Mouse (Mus musculus) left cerebral cortex, adult 11 months (tissue): ENCODE data around the gene Hacd4.
"Not testable (repeated sequence)": the region's sequence is repeated elsewhere in the genome, so short reads cannot be mapped to it uniquely, and the experiment has no call there.

Source experiments
- DNase-seq: peaks from one replicate; pipeline ENCODE4 v3.0.0; 2022; ENCODE audit warnings: low spot score

Gene Hacd4

DNA sequence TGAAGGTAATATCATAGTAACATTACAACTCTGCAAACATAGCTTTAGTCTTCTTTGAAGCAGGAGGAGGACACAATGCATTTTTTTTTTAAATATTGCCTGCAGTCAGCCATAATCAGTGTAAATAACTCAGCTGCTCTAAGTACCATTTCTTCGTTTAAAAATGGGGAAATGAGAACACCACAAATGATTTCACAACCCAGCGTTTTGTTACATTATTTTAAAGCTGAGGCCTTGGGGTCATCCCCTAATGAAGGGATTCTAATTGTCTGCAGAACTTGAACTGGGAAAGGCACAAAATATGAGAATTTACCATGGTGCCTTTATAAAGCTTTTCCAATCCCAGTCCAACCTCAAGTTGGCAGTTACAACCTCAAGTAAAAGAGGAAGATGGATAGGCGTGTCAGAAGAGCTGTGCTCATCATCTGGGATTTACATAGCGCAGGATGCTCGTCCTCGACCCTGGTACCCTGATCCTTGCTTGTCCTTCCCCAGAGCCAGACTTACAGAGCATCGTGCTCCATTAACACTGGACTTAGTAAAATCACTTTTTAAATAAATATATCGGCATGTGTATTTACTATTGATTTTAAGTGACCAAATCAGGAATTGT, 6.2 kb downstream of the Hacd4 start:
- no peak for DNase-seq

DNA sequence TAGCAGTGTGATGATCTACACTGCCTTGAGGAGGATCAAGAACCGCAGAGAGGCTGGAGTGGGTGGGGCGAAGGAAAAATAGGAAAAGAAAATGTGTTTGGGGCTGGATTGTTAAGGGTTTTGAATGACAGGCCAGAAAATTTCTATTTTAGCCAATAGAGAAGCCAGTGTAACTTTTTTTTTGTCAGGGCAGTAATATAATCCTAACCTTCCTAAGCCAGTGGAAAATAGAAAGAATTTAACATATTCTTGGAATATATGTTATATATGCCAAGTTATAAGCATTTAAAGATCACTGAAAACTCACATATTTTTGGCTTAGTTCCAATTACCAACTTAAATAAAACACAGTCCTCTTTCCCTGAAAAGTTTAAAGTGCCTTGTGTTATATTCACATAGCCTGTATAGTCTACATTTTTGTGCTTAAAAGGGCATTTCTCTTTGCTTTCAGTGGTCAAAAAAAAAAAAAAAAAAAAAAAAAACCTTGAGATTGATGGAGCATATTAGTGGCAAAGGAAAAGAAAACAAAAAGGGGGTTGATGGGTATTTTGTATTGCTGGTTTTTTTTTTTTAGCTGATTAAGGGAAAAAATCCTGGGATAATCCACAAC, 11.0 kb downstream of the Hacd4 start:
- DNase-seq: no peak

DNA sequence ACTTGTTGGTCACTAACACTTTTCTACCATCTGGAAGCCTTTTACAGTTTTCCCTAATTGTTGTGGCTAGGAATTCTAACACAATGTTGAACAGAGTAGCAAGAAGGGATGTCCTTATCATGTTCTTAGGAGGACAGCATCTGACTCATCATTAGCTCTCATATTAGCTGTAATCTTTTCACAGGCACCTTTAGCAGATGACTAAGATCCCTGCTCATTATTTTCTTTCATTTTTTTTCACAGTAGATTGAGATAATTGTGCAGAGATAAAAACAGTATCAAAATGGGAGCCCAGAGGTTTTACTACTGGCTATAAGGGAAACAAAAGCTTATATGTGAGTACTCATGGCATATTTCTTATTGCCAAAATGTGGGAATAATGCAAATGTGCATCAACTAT, 14.2 kb downstream of the Hacd4 start:
- no peak for DNase-seq

DNA sequence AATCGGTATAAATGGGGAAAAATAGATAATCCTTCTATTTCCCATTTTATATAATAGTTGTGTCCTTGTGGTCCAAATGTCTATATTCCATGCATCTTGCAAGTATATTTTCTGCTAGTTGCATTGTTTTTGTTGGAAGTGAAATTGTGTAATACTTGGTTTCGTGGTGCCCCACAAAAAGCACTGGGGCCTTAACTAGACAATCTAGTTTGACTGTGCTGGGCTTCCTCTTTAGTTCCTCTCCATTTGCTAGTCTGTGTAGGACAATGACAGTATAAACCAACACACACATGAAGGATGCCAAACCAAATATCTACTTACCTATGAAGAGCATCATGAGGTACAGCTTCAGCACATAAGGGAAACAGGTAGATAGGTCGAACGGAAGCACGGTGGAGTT, 19.4 kb downstream of the Hacd4 start:
- no peak for DNase-seq

DNA sequence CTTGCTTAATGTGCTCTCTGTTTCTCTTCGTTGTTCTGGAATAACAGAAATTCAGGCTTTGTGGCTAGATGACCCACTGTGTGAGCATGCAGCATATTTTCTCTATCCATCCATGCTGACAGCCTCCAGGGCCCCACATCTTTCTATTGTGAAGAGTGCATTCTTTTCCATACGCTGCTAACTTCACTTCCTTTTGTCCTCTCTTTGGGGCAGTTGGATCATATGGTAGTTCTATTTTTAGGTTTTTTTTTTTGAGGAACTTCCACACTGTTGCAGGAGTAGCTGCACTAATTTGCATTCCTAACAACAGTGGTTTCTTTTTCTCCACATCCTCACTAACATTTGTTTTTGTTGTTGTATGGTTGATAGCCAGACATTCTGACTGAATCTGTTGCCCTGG, 23.7 kb downstream of the Hacd4 start:
- DNase-seq: no peak

DNA sequence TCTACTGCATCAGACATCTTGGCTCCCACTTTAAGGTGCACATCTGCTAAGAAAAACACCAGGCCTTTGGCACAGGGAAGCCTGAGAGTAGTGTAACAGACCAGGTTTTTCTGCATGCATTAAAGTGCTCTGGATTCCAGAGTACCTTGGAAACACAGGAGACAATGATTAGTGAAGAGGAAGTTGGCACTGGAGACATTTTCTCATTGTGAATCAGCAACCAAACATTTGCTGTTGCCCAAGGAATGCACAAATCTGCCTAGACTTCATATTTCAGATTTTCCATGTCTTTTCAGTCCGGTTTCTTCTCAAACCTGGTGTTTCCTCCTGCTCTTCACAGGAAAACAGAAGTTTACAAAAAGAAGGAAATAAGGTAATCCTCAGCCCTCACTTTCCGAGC, 26.4 kb downstream of the Hacd4 start:
- no peak for DNase-seq

DNA sequence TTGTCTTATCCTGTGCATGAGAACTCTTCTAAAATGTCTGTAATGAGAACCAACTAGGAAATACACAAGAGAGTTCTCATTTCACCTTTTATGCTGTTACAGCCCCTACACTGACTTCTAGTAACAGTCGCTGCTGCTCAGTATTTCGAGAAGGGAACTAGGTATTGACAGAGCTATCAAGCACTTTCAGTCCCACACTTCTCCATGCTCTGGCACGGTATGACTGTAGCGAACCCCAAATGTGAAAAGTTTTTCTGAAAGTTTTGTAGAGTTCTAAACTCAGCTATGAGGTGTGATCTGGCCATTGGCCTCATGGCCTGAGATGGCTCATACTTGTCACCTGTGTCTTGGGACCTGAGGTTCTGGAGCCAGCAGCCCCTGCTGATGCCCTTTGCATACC, 29.4 kb downstream of the Hacd4 start:
- DNase-seq: no peak

DNA sequence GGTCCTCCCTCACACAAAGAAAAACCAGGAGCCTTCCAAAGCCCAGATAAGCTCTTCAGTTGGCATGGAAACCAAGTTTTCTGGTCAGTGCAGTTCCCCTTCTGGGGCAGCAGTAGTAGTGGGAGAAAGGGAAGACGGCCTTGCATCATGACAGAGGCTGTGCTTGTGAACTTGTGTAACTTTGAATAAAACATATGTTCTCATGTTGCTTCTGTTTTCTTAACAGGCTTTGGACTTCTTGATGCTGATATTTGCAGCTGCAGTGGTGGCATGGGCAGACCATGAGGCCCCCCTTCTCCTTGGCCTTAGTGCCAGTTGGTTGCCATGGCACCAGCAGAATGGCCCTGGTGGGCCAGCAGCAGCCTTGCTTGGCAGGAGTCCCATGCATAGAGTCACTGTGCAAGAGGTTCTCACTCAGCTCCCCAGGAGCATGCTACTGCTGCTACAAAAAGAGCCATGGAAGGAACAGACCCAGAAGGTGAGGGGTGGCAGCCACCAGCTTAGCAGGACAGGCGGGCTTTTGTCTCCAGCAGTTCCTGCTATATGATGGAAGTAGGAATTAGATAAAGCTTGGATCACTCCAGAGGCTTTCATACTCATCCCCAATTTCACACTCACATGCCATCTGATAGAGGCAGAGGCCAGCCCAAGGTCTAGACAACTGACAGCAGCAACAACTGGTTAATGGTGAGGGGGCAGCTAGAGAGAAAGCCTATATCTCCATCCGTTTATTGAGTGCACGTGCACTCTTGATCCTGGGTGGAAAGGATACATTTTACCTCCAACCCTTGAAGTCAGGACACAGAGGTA, 31.6 kb downstream of the Hacd4 start:
- DNase-seq: no peak

DNA sequence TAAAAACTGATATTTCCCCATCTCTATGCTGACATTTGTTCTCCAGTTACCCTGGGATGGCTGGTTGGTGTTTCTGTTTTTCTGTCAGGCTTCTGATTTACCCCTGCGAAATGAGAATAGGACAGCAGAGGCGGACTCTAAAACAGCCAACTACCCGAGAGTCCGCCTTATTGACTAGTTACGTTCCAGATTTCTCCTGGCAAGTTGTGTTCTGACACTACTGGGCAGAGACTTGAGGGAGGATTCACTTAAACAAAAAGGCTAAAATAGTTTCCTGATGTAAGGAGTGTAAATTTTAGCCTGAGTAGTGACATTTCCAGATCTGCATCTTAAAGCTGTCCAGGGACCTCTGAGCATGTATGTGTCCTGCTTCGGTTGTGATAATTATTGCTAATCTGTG, 35.8 kb downstream of the Hacd4 start:
- DNase-seq: no peak

DNA sequence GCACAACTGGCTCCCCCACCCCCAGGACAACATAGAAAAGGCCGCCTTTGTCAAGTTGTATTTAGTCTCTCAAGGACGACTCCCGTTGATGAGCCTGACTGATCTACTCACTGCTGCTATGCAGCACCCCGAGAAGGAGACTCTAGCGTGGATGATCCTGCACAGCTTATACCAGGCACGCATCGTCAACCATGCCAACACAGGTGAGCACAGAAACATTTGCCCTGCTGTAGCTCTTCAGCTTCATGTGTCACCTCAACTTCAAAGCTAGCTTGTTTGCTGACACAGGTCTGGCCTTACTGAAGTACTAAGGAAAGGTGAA, 37.8 kb downstream of the Hacd4 start:
- DNase-seq: no peak

DNA sequence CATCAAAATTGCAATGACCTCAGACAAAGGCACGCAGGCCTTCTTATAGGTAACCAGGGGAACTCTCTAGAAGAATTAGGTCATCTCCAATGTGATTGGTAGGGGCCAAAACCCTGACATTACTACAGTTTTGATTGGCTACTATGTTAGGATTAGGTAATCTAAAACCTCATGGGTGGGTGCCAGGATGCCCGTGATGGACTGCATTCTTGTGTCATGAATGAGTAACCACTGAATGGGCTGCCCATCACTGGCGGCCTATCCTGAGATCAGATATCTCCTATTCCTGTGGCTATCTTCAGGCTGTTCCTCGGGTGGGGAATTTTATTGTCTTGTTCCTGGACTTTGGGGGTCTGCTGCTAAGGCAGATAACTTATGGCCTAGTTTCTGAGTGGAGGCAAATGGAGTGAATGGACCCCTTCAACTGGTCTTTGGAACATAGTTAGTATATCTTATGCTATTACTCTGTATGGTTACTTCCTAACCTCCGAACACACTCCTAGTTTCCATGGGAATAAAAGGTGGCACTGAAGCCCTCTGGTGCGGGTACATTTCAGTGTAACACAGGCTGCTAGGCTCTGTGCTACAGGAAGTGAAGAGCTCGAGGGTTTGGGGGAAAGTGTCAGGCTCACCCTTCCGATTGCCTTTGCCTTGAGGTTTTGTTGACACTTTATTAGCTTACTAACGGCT, 38.3 kb downstream of the Hacd4 start:
- no peak for DNase-seq

DNA sequence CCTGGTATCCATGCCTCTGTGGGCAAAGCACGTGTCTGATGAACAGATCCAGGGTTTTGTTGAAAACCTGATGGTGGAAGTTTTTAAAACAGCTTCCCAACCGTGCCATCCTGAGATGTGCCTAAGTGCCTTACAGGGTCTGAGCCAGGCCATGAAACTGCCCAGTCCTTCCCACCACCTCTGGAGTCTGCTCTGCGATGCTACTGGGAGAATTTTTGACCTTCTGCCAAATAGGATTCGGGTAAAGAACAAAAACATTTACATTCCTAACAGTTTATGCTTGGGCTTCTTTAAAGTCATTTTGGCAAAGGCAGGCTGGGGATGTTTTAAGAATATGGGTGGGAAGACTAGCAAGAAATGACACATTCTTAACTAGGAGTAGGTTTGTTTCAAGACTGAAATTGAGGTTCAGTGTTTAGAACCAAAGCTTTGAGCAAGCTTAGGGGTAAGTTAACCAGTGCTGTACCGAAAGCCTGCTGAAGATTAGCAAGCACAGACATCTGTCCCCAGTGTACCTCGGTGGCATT, 41.7 kb downstream of the Hacd4 start:
- no peak for DNase-seq

DNA sequence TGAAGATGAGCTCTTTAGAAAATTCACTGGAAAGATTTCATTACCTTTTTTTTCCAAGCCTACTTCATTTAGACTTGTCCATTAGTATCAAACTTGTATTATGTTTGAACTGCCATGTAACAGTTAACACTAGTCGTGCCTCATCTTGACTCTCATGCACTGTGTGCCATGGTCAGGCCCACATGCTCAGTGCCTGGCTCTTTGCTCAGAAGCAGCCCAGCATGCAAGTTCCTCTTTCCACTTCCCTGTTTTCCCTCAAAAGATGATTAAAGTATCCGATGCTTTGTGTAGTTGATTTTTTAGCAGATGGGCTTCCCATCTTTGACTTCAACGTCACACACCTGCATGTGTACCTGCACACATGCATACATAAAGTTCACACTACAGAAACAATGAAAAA, 43.0 kb downstream of the Hacd4 start:
- no peak for DNase-seq

DNA sequence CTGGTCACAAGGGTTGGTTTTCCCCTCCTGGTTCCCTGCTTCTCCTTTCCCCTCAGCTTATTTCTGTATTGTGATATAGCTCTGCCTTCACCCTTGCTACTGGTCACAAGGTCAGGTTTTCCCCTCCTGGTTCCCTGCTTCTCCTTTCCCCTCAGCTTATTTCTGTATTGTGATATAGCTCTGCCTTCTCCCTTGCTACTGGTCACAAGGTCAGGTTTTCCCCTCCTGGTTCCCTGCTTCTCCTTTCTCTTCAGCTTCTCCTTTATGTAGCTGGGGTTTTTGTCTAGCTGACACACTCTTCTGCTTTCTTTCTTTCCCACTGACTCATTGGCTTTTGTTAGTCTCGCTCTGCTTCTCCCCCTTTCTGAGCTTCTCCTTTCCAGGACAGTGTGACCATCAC, 48.1 kb downstream of the Hacd4 start:
- DNase-seq: not testable (repeated sequence)

DNA sequence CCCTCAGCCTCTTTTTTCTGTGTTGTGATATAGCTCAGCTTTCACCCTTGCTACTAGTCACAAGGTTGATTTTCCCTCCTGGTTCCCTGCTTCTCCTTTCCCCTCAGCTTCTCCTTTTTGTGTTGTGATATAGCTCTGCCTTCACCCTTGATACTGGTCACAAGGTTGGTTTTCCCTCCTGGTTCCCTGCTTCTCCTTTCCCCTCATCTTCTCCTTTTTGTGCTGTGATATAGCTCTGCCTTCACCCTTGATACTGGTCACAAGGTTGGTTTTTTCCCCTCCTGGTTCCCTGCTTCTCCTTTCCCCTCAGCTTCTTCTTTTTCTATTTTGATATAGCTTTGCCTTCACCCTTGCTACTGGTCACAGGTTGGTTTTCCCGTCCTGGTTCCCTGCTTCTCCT, 48.7 kb downstream of the Hacd4 start:
- DNase-seq: no peak

DNA sequence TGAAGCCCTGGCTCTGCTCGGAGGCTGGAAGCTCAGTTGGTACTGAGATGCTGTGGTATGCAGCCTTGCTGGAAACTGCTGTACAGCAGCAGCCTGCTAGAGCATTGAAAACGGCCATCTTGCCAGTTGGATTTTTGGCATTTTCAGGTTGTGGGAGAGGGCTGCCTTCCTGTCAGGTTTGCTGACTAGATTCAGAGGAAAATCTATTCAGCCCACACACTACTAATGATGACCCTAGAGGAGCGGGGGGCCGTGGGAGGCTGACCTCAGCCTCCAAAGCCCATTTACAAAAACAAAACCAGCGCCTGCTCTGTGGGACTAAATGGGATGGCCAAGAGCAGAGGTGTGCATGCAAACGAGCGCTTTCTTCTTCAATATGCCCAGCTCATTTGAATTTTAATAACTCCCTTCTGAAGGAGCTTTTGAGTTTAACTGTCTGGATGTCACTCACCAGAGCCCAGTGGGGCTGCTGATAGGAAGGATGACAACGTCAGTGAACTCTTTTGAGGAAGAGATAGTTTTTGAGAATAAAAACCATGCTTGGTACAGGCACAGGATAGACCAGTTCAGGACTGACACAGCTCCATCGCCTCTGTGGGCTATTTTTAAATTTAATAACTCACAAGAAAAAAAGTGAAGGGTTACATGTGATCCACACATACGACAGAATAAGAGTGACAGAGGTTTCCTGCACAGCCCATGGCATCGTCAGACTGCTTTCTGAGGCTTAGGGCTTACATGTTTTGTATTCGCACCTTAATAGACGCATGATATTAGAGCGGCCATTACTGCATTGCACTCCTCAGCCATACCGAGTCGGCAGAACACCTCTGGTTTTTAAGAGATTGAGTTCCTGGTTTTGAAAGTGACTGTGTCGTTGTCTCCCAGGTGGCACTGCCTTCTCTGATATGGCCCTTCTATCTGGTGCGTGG, 66.2 kb downstream of the Hacd4 start:
- DNase-seq: no peak

DNA sequence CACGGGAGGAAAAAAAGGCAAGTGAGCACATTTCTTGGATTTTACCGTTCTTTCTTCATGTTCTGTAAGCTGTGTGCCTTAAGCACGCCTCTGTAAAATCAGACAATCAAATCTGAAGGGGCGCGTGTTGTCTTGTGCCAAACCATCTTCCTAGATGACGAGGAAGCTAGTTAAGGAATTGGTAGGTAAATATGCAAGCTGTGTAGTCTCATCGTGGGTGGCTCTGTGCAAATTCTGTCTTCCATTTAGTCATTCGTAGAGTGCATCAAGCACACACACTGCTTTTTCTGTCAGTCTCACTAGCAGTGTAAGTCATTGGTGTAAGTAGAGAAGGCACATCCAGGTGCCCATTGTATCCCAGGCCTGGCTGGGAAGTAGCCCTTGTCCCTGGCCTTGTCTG, 67.9 kb downstream of the Hacd4 start:
- DNase-seq: no peak

DNA sequence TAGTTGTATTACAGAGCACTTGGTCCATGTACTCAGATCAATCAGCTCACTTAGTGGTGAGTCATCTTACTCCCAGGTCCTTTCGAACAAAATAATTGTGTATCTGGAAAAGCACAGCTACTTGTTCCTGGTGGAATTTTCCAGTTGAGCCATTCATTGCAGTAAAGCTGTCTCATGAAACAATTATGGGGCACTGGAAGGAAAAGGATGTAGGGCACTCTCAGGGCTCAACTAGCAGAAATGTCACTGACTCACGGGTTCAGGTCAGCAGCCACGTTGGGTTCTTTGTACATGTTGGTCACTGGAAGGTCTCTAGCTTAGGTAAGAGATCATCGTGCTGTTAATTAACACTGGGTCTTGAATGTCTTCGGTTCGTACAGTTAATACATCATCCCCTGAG, 68.8 kb downstream of the Hacd4 start:
- no peak for DNase-seq

DNA sequence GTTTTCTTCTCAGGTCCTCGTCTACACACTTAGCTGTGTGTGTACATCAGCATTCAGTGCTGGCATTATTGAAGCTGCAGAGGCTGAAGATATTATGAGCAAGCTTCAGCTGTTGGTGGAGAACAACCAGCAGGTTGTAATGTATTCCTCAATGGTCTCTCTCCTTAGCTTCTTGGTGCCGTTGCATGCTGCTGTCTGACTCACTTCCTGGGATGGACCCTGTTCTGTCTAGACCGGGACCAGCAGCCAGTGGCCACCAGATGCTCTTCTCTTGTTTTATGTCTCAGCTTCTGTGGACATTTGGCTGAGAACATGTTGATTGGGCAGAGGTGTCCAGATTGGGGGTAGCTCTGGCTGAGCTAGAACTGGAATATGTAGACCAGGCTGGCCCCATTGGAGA, 81.3 kb downstream of the Hacd4 start:
- DNase-seq: no peak

DNA sequence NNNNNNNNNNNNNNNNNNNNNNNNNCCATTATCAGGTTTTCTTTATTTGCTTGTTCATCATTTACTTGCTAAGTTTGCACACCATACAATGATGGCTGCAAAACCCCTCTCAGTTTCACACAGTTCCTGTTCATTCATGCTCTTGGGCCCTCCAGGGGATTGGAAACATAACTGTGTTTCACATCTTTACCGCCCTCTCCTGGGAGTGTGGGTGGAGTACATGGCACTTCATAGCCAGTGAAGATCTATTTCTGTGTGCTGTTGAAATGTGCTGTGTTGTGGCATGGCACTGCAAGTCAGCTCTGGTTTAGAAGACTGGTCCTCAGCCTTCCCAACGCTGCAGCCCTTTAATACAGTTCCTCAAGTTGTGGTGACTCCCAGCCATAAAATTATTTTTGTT, 82.1 kb downstream of the Hacd4 start:
- DNase-seq: no peak

DNA sequence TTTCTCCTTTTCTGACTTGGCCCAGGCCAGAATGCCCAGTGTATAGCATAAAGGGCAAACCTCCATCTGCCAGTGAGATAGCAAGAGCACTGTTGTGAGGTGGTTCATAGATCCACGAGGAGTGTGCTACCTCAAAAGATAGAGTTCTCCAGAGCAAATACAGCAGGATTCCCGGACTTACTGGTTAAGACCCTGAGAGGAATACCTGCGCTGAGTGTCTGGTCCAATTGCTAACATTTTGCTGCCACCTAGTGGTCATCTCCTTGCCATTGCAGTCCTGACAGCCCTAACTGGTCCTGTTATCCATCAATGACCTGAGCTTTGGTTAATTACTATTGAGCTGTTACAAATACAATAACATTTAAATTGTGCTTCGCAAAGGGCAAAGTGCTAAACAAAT, 87.8 kb downstream of the Hacd4 start:
- DNase-seq: peak; percentile 61
